ENCODE assay signal across 8 mouse cellular contexts in the genomic region with DNA sequence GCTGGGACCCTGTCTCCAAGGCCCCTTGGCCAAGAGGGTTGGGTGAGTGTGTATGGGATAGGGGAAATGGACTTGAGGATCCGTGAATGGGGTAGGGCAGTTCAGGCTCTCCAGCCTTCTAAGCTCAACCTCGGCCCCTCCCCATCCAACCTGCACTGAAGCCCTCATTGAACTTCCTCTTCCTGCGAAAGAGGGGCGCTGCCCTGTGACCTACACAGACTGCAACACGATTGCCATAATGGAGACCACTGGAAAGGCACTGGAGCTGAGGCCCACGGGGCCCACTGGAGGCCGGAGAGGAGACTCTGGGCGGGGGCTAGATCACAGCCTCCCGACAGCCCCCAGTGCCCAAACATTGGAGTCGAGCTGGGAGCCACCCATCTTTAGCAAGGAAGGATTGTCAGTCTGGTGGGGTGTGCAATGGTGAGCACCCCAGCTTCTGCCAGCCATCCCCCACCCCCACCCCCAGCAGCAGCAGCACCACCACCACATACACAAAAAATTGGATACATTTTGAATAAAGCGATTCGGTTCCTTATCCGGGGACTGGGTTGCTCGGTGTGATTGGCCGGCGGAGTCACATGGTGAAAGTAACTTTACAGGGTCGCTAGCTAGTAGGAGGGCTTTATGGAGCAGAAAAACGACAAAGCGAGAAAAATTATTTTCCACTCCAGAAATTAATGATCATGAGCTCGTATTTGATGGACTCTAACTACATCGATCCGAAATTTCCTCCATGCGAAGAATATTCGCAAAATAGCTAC. TPM values are rescaled to one million over a fixed set of nuclear protein-coding genes. Genes with fewer than 3 reads are reported as not detected.
DNase-seq lines count a peak whose midpoint lies in the region; ATAC-seq and TF ChIP-seq lines count a peak whose summit lies in the region.

No protein-coding gene starts in this region.

- ATAC-seq in embryonic facial prominence, embryonic 13.5 days (ENCODE audit: insufficient number of reproducible peaks, insufficient read depth, low FRiP score, low TSS enrichment, low read depth): no peak
- no peak for ATAC-seq in liver, embryonic 12.5 days

- H3K9me3 ChIP-seq in CH12.LX (replicated peaks; ENCODE audit: low read length): no peaks in the 10 kb centered on the region
- H3K9me3 ChIP-seq in embryonic facial prominence, embryonic 13.5 days: no peaks in the 10 kb centered on the region
- H3K9me3 ChIP-seq in liver, embryonic 12.5 days (replicated peaks): no peaks in the 10 kb centered on the region

- TF ChIP-seq POLR2A in CH12.LX (IDR thresholded peaks at IDR 0.05; ENCODE audit: low read depth, low read length): peak; percentile 81

- peak overlapping the region; percentile 90 for H3K9ac ChIP-seq in CH12.LX (ENCODE audit: insufficient read depth, low read depth)
- H3K9ac ChIP-seq in embryonic facial prominence, embryonic 13.5 days: no peak overlapping the region
- H3K9ac ChIP-seq in liver, embryonic 12.5 days: 0 out of 2 replicates have a peak overlapping the region, but pooled peaks have one; percentile 7

- H3K4me1 ChIP-seq in CH12.LX (ENCODE audit: control insufficient read depth in 1 of 2, insufficient read depth in 2 of 2): peaks cover 0 to 58% of the 10 kb centered on the region in 2 experiments; a peak in 2 of 4 replicates
- H3K4me1 ChIP-seq in embryonic facial prominence, embryonic 13.5 days: no peaks in the 10 kb centered on the region
- no peaks in the 10 kb centered on the region for H3K4me1 ChIP-seq in liver, embryonic 12.5 days

- TF ChIP-seq EP300 in CH12.LX (IDR thresholded peaks at IDR 0.05; ENCODE audit: low read length): no peak

- H3K79me2 ChIP-seq in CH12.LX (replicated peaks; ENCODE audit: control insufficient read depth, extremely low read depth, insufficient read depth, poor library complexity, severe bottlenecking): peaks cover 5% of the 10 kb centered on the region

- no peaks in the 10 kb centered on the region for H3K27me3 ChIP-seq in CH12.LX (replicated peaks)
- H3K27me3 ChIP-seq in embryonic facial prominence, embryonic 13.5 days: peaks cover 99% of the 10 kb centered on the region
- peaks cover 96% of the 10 kb centered on the region for H3K27me3 ChIP-seq in liver, embryonic 12.5 days (replicated peaks)

- H3K27ac ChIP-seq in gastrocnemius, adult 2 months: peak overlapping the region; percentile 63
- peak overlapping the region; percentile 25 for H3K27ac ChIP-seq in CH12.LX (ENCODE audit: insufficient read depth, low read depth)
- H3K27ac ChIP-seq in embryonic facial prominence, embryonic 13.5 days: no peak overlapping the region
- H3K27ac ChIP-seq in liver, embryonic 12.5 days: no peak overlapping the region

- H3K4me3 ChIP-seq in gastrocnemius, adult 2 months: peak overlapping the region; percentile 65
- H3K4me3 ChIP-seq in CH12.LX (replicated peaks in 1 of 3; ENCODE audit: low read depth in 2 of 3, low read length in 2 of 3, poor library complexity in 1 of 3): peak overlapping the region; percentile 81 to 100 (median 85)
- peak overlapping the region; percentile 19 for H3K4me3 ChIP-seq in embryonic facial prominence, embryonic 13.5 days
- peak overlapping the region; percentile 41 for H3K4me3 ChIP-seq in liver, embryonic 12.5 days

- dilution Hi-C loops in CH12.LX (cut with MboI; ENCODE audit: extremely low pct_ligation_motif_present, extremely low pct_unique_long_range_greater_than_20kb, low sequenced_read_pairs): no loop called here

- intact Hi-C loops in gastrocnemius, adult 2 months (cut with DNase I): no loop called here
- intact Hi-C loops in left cerebral cortex, postnatal 36 days (cut with DNase I): no loop called here
- intact Hi-C loops in left cerebral cortex, postnatal 25 days (cut with DNase I): loop anchor here (10.0 kb wide), 1 partner anchor 109 kb away; a partner anchor contains a TSS

- H3K36me3 ChIP-seq in CH12.LX (replicated peaks in 1 of 2; ENCODE audit: control insufficient read depth in 1 of 2, insufficient read depth in 1 of 2, low read length in 1 of 2): peaks cover 0 to 17% of the 10 kb centered on the region in 2 experiments
- no peaks in the 10 kb centered on the region for H3K36me3 ChIP-seq in embryonic facial prominence, embryonic 13.5 days
- H3K36me3 ChIP-seq in liver, embryonic 12.5 days: no peaks in the 10 kb centered on the region

- TF ChIP-seq CTCF in gastrocnemius, adult 2 months (IDR thresholded peaks at IDR 0.05): no peak
- TF ChIP-seq CTCF in CH12.LX (conservative IDR thresholded peaks at IDR 0.05 in 1 of 2, IDR thresholded peaks at IDR 0.05 in 1 of 2; ENCODE audit: low read depth in 2 of 2, low read length in 2 of 2): no peak

- peak overlapping the region; percentile 72 for H3K4me2 ChIP-seq in CH12.LX (ENCODE audit: insufficient read depth, low read depth, poor library complexity, severe bottlenecking)
- H3K4me2 ChIP-seq in embryonic facial prominence, embryonic 13.5 days: peak overlapping the region; percentile 37
- H3K4me2 ChIP-seq in liver, embryonic 12.5 days: peak overlapping the region; percentile 39

- no peak for TF ChIP-seq RAD21 in CH12.LX (IDR thresholded peaks at IDR 0.05; ENCODE audit: low read depth, low read length)

- in situ Hi-C loops in CH12.LX (cut with MboI; ENCODE audit: low pct_ligation_motif_present, low pct_unique_long_range_greater_than_20kb, low sequenced_read_pairs): no loop called here

- under 1% methylated on average over 24 of the region's 24 CpGs for WGBS in embryonic facial prominence, embryonic 13.5 days
- WGBS in liver, embryonic 12.5 days (ENCODE audit: insufficient replicate concordance): 2% methylated on average over 23 of the region's 24 CpGs

- peak; percentile 56 for DNase-seq in gastrocnemius, adult 2 months
- no peak for DNase-seq in gastrocnemius, adult 18-20 months (ENCODE audit: low spot score)
- peak; percentile 77 for DNase-seq in CH12.LX (ENCODE audit: extremely low read depth)
- DNase-seq in left cerebral cortex, postnatal 36 days (ENCODE audit: low spot score in 2 of 2): no peak
- DNase-seq in cerebellum, postnatal 4 days (ENCODE audit: low spot score in 2 of 2): no peak
- no peak for DNase-seq in left cerebral cortex, postnatal 25 days (ENCODE audit: low spot score in 2 of 2)

TF ChIP-seq in CH12.LX, 34 proteins besides CTCF, POLR2A, EP300 and RAD21 (continues in another document):
- no peak for TF ChIP-seq BHLHE40 (IDR thresholded peaks at IDR 0.05; ENCODE audit: low read depth, low read length)
- 0 out of 2 replicates have a peak, but pooled peaks have one; percentile 32 for TF ChIP-seq TCF12 (IDR thresholded peaks at IDR 0.05; ENCODE audit: low read depth, low read length)
- peak; percentile 84 for TF ChIP-seq USF2 (conservative IDR thresholded peaks at IDR 0.05; ENCODE audit: low read depth, low read length)
- TF ChIP-seq CHD1 (IDR thresholded peaks at IDR 0.05; ENCODE audit: low read depth, low read length): no peak
- peak; percentile 68; the same call in 1 of the 2 replicates for TF ChIP-seq MAX (IDR thresholded peaks at IDR 0.05; ENCODE audit: low read length)
- no peak for TF ChIP-seq GABPA (IDR thresholded peaks at IDR 0.05; ENCODE audit: insufficient replicate concordance, low read depth, low read length)
- peak; percentile 9; the same call in 1 of the 2 replicates for TF ChIP-seq IRF4 (IDR thresholded peaks at IDR 0.05; ENCODE audit: low read depth, low read length)
- peak; percentile 25; the same call in 1 of the 2 replicates for TF ChIP-seq HCFC1 (IDR thresholded peaks at IDR 0.05; ENCODE audit: low read depth, low read length)
- TF ChIP-seq SIN3A (IDR thresholded peaks at IDR 0.05; ENCODE audit: low read length): peak; percentile 65; the same call in 1 of the 2 replicates
- no peak for TF ChIP-seq JUND (conservative IDR thresholded peaks at IDR 0.05; ENCODE audit: low read depth, low read length)

RNA-seq across cellular contexts. Expression of a gene that starts 15.5 kb away (rescaled TPM):
- 1 to 10 TPM; 4.3 to 4.6 TPM for total RNA-seq in gastrocnemius, adult 2 months (2021)
- 1 to 10 TPM; 3.8 to 5.3 TPM for total RNA-seq in gastrocnemius, adult 18-20 months (2021)
- 5.7 and 7.8 TPM in 2 replicates for total RNA-seq in CH12.LX (2012; rRNA removed)
- 8.6 and 10.4 TPM in 2 replicates for total RNA-seq in CH12.LX (2014; rRNA removed)
- 31.7 and 37.0 TPM in 2 replicates for polyA plus RNA-seq in CH12.LX (2012; ENCODE audit: insufficient read length, low read depth)
- polyA plus RNA-seq in embryonic facial prominence, embryonic 13.5 days (2015; fragmentation: Nextera tagmentation; extraction: Ambion mirVana): 0.73 and 1.7 TPM in 2 replicates
- 1.3 and 1.9 TPM in 2 replicates for polyA plus RNA-seq in liver, embryonic 12.5 days (2016; fragmentation: Nextera tagmentation; extraction: Ambion mirVana)
- not detected for total RNA-seq in left cerebral cortex, postnatal 36 days (2021)
- not detected for total RNA-seq in left cerebral cortex, postnatal 25 days (2021)

RNA-seq across cellular contexts. Expression of a gene that starts 36.2 kb away (rescaled TPM):
- total RNA-seq in gastrocnemius, adult 2 months (2021): 1 to 10 TPM; 8.1 to 8.6 TPM
- total RNA-seq in gastrocnemius, adult 18-20 months (2021): 1 to 10 TPM; 5.3 to 5.8 TPM
- total RNA-seq in CH12.LX (2012; rRNA removed) (0.42 and 0.76 TPM in 2 replicates), CH12.LX (2014; rRNA removed) (0.59 and 0.79 TPM in 2 replicates)
- 2.9 and 4.5 TPM in 2 replicates for polyA plus RNA-seq in CH12.LX (2012; ENCODE audit: insufficient read length, low read depth)
- not detected in 2 replicates for polyA plus RNA-seq in embryonic facial prominence, embryonic 13.5 days (2015; fragmentation: Nextera tagmentation; extraction: Ambion mirVana)
- 0.17 and 0.19 TPM in 2 replicates for polyA plus RNA-seq in liver, embryonic 12.5 days (2016; fragmentation: Nextera tagmentation; extraction: Ambion mirVana)
- total RNA-seq in left cerebral cortex, postnatal 36 days (2021): not detected
- total RNA-seq in left cerebral cortex, postnatal 25 days (2021): not detected

RNA-seq across cellular contexts. Expression of a gene that starts 43.8 kb away (rescaled TPM):
- total RNA-seq in gastrocnemius, adult 2 months (2021): 1 to 10 TPM; 1.0 to 2.8 TPM
- 1 to 10 TPM; 1.3 to 1.9 TPM for total RNA-seq in gastrocnemius, adult 18-20 months (2021)
- total RNA-seq in CH12.LX (2012; rRNA removed) (not detected in 2 replicates), CH12.LX (2014; rRNA removed) (not detected in 2 replicates)
- not detected in 2 replicates for polyA plus RNA-seq in CH12.LX (2012; ENCODE audit: insufficient read length, low read depth)
- not detected in 2 replicates for polyA plus RNA-seq in embryonic facial prominence, embryonic 13.5 days (2015; fragmentation: Nextera tagmentation; extraction: Ambion mirVana)
- polyA plus RNA-seq in liver, embryonic 12.5 days (2016; fragmentation: Nextera tagmentation; extraction: Ambion mirVana): 0.08 and 0.22 TPM in 2 replicates
- total RNA-seq in left cerebral cortex, postnatal 36 days (2021): not detected
- not detected for total RNA-seq in left cerebral cortex, postnatal 25 days (2021)

RNA-seq across cellular contexts. Expression of a gene that starts 58.0 kb away (rescaled TPM):
- total RNA-seq in gastrocnemius, adult 2 months (2021): 1 to 10 TPM; 6.7 to 8.3 TPM
- total RNA-seq in gastrocnemius, adult 18-20 months (2021): 1 to 10 TPM; 6.8 to 7.4 TPM
- total RNA-seq in CH12.LX (2012; rRNA removed): not detected in 2 replicates
- total RNA-seq in CH12.LX (2014; rRNA removed): 0.12 TPM in 1 of 2 replicates, not detected in the other
- 0.20 and 0.26 TPM in 2 replicates for polyA plus RNA-seq in CH12.LX (2012; ENCODE audit: insufficient read length, low read depth)
- not detected in 2 replicates for polyA plus RNA-seq in embryonic facial prominence, embryonic 13.5 days (2015; fragmentation: Nextera tagmentation; extraction: Ambion mirVana)
- 0.07 TPM in 1 of 2 replicates, not detected in the other for polyA plus RNA-seq in liver, embryonic 12.5 days (2016; fragmentation: Nextera tagmentation; extraction: Ambion mirVana)
- not detected for total RNA-seq in left cerebral cortex, postnatal 36 days (2021)
- total RNA-seq in left cerebral cortex, postnatal 25 days (2021): not detected

Comparison
In these comparisons a context has a peak if more than half of its experiments do, and no peak if none do; other contexts are left out.
1. DNase-seq: peak in gastrocnemius, adult 2 months (single experiment) and CH12.LX (single experiment); none in gastrocnemius, adult 18-20 months (single experiment), left cerebral cortex, postnatal 36 days (0 of 2), cerebellum, postnatal 4 days (0 of 2) and left cerebral cortex, postnatal 25 days (0 of 2).
2. H3K27ac ChIP-seq: peak in gastrocnemius, adult 2 months (single experiment) and CH12.LX (single experiment); none in embryonic facial prominence, embryonic 13.5 days (single experiment) and liver, embryonic 12.5 days (single experiment).
3. H3K4me3 ChIP-seq: peak in every context shown above with its lines; median percentile 85 in CH12.LX; 65 in gastrocnemius, adult 2 months; 41 in liver, embryonic 12.5 days; 19 in embryonic facial prominence, embryonic 13.5 days.
4. RNA of a gene that starts 15.5 kb away (total RNA-seq): 5.7 to 10.4 TPM in CH12.LX, 3.8 to 5.3 TPM in gastrocnemius, adult 18-20 months and 4.3 to 4.6 TPM in gastrocnemius, adult 2 months; not detected in left cerebral cortex, postnatal 36 days and not detected in left cerebral cortex, postnatal 25 days; every median in the first group is over 4 times any median in the second.
5. Peak in every context shown above with its lines, with median percentiles within 50 percentile points of each other: H3K4me2 ChIP-seq.